Mouse (Mus musculus) forebrain, embryonic 15.5 days (tissue): ENCODE measurements around the gene Ajuba. TPM values are rescaled to one million over a fixed set of nuclear protein-coding genes. Genes with fewer than 3 reads are reported as not detected.

Source experiments
- ATAC-seq: fragments of 200-750 bp; cut with Nextera tagmentation; replicated peaks from 2 replicates; pipeline ENCODE4 v1.8.0; 2017; ENCODE audit warnings: mild to moderate bottlenecking, moderate TSS enrichment, moderate library complexity
- H3K27ac ChIP-seq: fragments of 300-500 bp; sonication (generic); replicated peaks from 2 replicates; pipeline ENCODE4 v1.5.1; 2015; ENCODE audit warnings: mild to moderate bottlenecking, inconsistent platforms
- H3K27me3 ChIP-seq: fragments of 300-500 bp; sonication (generic); 2 replicates; pipeline ENCODE4 v1.6.1; 2015; ENCODE audit warnings: inconsistent platforms
- H3K36me3 ChIP-seq: fragments of 300-500 bp; sonication (generic); 2 replicates; pipeline ENCODE4 v1.6.1; 2015; ENCODE audit warnings: mild to moderate bottlenecking, inconsistent platforms
- H3K4me1 ChIP-seq: fragments of 300-500 bp; sonication (generic); 2 replicates; pipeline ENCODE4 v1.6.1; 2015; ENCODE audit warnings: inconsistent platforms
- H3K4me2 ChIP-seq: fragments of 300-500 bp; sonication (generic); replicated peaks from 2 replicates; pipeline ENCODE4 v1.6.1; 2015; ENCODE audit warnings: mild to moderate bottlenecking, inconsistent platforms
- H3K4me3 ChIP-seq: fragments of 300-500 bp; sonication (generic); 2 replicates; pipeline ENCODE4 v1.5.1; 2015; ENCODE audit warnings: mild to moderate bottlenecking, inconsistent platforms
- H3K9ac ChIP-seq: fragments of 300-500 bp; sonication (generic); replicated peaks from 2 replicates; pipeline ENCODE4 v1.6.1; 2015; ENCODE audit warnings: mild to moderate bottlenecking, inconsistent platforms
- H3K9me3 ChIP-seq: fragments of 300-500 bp; sonication (generic); 2 replicates; pipeline ENCODE4 v1.6.1; 2016; ENCODE audit warnings: inconsistent platforms
- WGBS: fragments of 180-500 bp; shearing (Covaris S2); methylation state at CpG from one replicate; pipeline ENCODE4 v1.1.7; 2015; ENCODE audit warnings: mixed read lengths; 5-methylcytosine and 5-hydroxymethylcytosine counted together
- polyA plus RNA-seq: library from polyadenylated mRNA; unstranded; fragments of >200 nt; fragmentation: Nextera tagmentation; extraction: Ambion mirVana; gene quantifications from 2 replicates; pipeline ENCODE4 v1.2.1, GENCODE M21; 2015

Ajuba gene
- polyA plus RNA-seq, 1 experiment from 2014 or later = 11.1 TPM

DNA sequence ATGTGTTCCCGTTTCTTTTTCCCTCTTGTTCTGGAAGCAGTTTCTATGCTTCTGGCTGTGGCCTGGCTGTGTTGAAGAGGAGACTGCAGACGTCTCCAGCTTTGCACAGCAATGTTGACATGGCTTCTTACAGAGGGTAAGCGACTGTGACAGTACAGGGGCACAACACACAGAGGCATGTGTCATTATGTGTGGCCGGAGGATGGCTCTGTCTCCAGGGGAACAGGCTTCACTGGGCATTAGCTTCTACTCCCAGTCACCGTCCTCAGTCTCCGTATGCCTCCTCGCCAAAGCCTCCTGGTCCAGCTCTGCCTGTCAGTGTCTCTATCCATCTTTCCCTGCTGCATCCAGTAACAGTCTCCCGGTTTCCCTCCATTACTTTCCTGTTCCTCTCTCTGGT, 29.9 kb upstream of the Ajuba start:
- peaks cover 24% of the 10 kb centered on the region for H3K4me1 ChIP-seq
- no peaks in the 10 kb centered on the region for H3K9me3 ChIP-seq
- 55% methylated on average over 8 of the region's 8 CpGs for WGBS
- no peak overlapping the region for H3K4me3 ChIP-seq
- no peak overlapping the region for H3K9ac ChIP-seq
- H3K4me2 ChIP-seq = no peak overlapping the region
- no peak for ATAC-seq
- peaks cover 7% of the 10 kb centered on the region; the same call in 1 of the 2 replicates for H3K36me3 ChIP-seq
- peak overlapping the region; percentile 35; the same call in 1 of the 2 replicates for H3K27ac ChIP-seq
- H3K27me3 ChIP-seq = no peaks in the 10 kb centered on the region

DNA sequence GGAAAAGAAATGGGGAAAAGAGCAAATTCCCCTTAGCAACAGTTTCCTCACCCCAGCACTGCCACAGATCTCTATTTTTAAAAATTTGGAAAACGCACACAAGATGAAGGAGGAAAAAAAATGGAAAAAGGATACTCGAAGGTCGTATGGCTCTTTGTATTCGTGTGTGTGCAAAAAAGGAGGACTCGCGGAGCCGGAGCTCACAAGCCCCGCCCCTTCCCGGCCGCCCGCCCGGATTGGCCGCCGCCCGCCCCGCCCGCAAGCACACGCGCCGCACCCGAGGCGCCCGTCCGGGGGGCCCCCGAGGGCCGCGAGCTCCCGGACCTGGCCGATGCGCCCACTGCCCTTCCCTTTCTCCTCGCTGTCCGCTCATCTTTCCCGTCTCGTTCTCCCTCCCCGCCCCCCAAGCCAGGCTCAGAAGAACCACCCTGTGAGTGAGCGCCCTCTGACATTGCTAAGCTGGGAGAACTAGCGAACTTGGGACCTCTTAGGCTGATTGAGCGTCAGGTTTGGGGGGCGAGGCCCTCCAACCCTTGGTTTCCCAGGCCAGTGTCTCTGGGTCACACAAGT, 28.5 kb upstream of the Ajuba start, which contains the start of gene 4931414P19Rik:
Gene 4931414P19Rik (minus strand): TSS at position 242 of the 570 bp plus-strand sequence.
- ATAC-seq = peak; percentile 20; the same call in 1 of the 2 replicates
- H3K27me3 ChIP-seq = no peaks in the 10 kb centered on the region
- H3K27ac ChIP-seq = peak within 1 kb of the TSS; percentile 61
- no peaks in the 10 kb centered on the region for H3K36me3 ChIP-seq
- H3K4me3 ChIP-seq = peak within 1 kb of the TSS; percentile 45
- peak within 1 kb of the TSS; percentile 50 for H3K4me2 ChIP-seq
- H3K9me3 ChIP-seq = no peaks in the 10 kb centered on the region
- H3K9ac ChIP-seq = peak within 1 kb of the TSS; percentile 40
- whole genome bisulfite sequencing = under 1% methylated on average over 39 of the region's 39 CpGs
- H3K4me1 ChIP-seq = peaks cover 24% of the 10 kb centered on the region

GRCm38 (mm10) chr14:54603686-54604085, 26.3 kb upstream of the Ajuba start:
- H3K9ac ChIP-seq = 0 out of 2 replicates have a peak overlapping the region, but pooled peaks have one; percentile 75
- ATAC-seq = no peak
- H3K27ac ChIP-seq = peak overlapping the region; percentile 96
- no peaks in the 10 kb centered on the region for H3K36me3 ChIP-seq
- H3K9me3 ChIP-seq = no peaks in the 10 kb centered on the region
- peaks cover 24% of the 10 kb centered on the region for H3K4me1 ChIP-seq
- WGBS = 78% methylated on average over 8 of the region's 8 CpGs
- H3K27me3 ChIP-seq = no peaks in the 10 kb centered on the region
- peak overlapping the region; percentile 43 for H3K4me2 ChIP-seq
- peak overlapping the region; percentile 60 for H3K4me3 ChIP-seq

DNA sequence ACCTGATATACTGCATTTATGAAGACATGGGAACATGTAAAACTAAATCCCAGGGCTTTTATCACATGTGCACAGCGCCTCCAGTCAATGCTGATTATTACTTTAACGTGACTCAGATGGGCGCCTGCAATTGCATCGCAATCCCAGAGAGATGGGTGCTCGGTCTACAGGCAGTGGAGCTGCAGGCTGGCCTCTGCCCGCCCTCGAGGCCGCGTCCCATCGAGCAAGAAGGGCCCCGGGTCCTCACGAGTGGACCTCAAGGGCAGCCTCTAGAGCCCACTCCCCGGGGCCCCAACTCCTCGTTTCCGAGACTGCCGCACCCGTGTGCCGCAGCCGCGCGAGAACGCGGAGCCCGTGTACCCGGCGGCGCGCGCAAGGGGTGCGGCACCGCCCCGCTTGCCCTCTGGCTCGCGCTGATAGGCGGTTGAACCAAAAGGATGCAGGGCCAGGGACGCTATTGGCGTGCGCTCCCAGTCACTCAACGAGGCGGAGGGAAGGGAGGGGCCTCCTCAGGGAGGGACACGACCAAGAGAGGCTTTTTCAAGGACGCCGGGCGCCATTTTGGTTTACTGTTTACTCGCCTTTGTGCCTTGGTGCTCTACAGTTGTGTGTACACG, 25.8 kb upstream of the Ajuba start:
- Histone ChIP-seq H3K27ac (peak overlapping the region; percentile 96), H3K4me3 (peak overlapping the region; percentile 60), H3K36me3 (no peaks in the 10 kb centered on the region), H3K4me2 (peak overlapping the region; percentile 43), H3K9ac (peak overlapping the region; percentile 75), H3K27me3 (no peaks in the 10 kb centered on the region), H3K4me1 (peaks cover 24% of the 10 kb centered on the region), H3K9me3 (no peaks in the 10 kb centered on the region)
- under 1% methylated on average over 46 of the region's 46 CpGs for WGBS
- ATAC-seq = peak; percentile 99

- ATAC-seq = no peak; the same call in 1 of the 2 replicates
- H3K27me3 ChIP-seq = no peaks in the 10 kb centered on the region
- peak overlapping the region; percentile 60 for H3K4me3 ChIP-seq
- H3K9me3 ChIP-seq = no peaks in the 10 kb centered on the region
- H3K4me1 ChIP-seq = peaks cover 24% of the 10 kb centered on the region
- H3K27ac ChIP-seq = peak overlapping the region; percentile 96
- H3K9ac ChIP-seq = peak overlapping the region; percentile 75; the same call in 1 of the 2 replicates
- H3K4me2 ChIP-seq = peak overlapping the region; percentile 43
- no peaks in the 10 kb centered on the region for H3K36me3 ChIP-seq
- 38% methylated on average over 4 of the region's 4 CpGs for WGBS
Observed at GRCm38 (mm10) chr14:54602613-54603012, 25.3 kb upstream of the Ajuba start.

DNA sequence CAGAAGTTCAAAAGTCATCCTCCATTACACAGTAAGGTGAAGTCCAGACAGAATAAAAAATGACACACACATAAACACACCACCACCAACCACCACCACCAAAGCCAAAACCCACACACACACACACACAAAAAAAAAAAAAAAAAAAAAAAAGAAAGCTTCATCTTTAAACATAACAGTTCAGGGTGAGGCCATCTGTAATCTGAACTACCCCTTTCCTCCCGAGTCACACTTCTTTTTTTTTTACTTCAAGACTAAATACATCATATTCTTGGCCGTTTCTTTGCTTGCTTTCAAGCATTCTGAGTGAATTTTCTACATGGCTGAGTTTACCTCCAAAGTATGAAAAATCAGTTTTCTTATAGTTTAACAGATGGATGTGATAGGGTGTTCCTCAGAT, 24.2 kb upstream of the Ajuba start:
- WGBS = 79% methylated on average over 2 of the region's 2 CpGs
- no peak for ATAC-seq
- no peak overlapping the region for H3K27ac ChIP-seq
- H3K36me3 ChIP-seq = no peaks in the 10 kb centered on the region
- no peaks in the 10 kb centered on the region for H3K27me3 ChIP-seq
- H3K4me1 ChIP-seq = peaks cover 24% of the 10 kb centered on the region
- H3K4me3 ChIP-seq = no peak overlapping the region
- no peak overlapping the region for H3K4me2 ChIP-seq
- no peaks in the 10 kb centered on the region for H3K9me3 ChIP-seq
- H3K9ac ChIP-seq = no peak overlapping the region

- no peak overlapping the region for H3K27ac ChIP-seq
- H3K4me1 ChIP-seq = 0 out of 2 replicates have a peak, but pooled peaks cover 11% of the 10 kb centered on the region
- H3K4me2 ChIP-seq = no peak overlapping the region
- 80% methylated on average over 7 of the region's 7 CpGs for WGBS
- no peaks in the 10 kb centered on the region for H3K9me3 ChIP-seq
- no peak overlapping the region for H3K9ac ChIP-seq
- H3K27me3 ChIP-seq = no peaks in the 10 kb centered on the region
- ATAC-seq = no peak
- H3K36me3 ChIP-seq = no peaks in the 10 kb centered on the region
- H3K4me3 ChIP-seq = no peak overlapping the region
Observed at GRCm38 (mm10) chr14:54597084-54597483, 19.7 kb upstream of the Ajuba start.

GRCm38 (mm10) chr14:54594631-54595414, 17.5 kb upstream of the Ajuba start:
- H3K36me3 ChIP-seq = no peaks in the 10 kb centered on the region
- H3K4me1 ChIP-seq = 0 out of 2 replicates have a peak, but pooled peaks cover 11% of the 10 kb centered on the region
- 0 out of 2 replicates have a peak overlapping the region, but pooled peaks have one; percentile 3 for H3K27ac ChIP-seq
- WGBS = 59% methylated on average over 28 of the region's 28 CpGs
- H3K9me3 ChIP-seq = no peaks in the 10 kb centered on the region
- H3K9ac ChIP-seq = no peak overlapping the region
- no peak overlapping the region for H3K4me3 ChIP-seq
- H3K4me2 ChIP-seq = no peak overlapping the region
- no peak for ATAC-seq
- H3K27me3 ChIP-seq = no peaks in the 10 kb centered on the region

DNA sequence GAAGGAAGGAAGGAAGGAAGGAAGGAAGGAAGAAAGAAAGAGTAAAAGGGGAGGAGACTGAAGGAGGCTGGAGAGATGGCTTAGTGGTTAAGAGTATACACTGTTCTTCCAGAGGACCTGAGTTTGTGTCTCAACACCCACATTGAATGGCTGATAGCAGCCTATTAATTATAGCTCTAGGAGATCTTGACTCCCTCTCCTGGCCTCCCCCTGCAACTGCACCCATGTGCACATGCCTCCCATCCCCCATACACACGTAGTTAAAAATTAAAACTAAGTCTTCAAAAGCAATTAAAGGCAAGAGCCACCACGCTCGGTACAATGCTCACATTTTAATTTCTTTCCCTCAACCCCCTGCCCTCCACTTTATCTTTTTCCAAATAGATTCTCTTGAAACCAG, 16.7 kb upstream of the Ajuba start:
- no peak for ATAC-seq
- no peaks in the 10 kb centered on the region for H3K36me3 ChIP-seq
- WGBS = 85% methylated on average over 3 of the region's 3 CpGs

DNA sequence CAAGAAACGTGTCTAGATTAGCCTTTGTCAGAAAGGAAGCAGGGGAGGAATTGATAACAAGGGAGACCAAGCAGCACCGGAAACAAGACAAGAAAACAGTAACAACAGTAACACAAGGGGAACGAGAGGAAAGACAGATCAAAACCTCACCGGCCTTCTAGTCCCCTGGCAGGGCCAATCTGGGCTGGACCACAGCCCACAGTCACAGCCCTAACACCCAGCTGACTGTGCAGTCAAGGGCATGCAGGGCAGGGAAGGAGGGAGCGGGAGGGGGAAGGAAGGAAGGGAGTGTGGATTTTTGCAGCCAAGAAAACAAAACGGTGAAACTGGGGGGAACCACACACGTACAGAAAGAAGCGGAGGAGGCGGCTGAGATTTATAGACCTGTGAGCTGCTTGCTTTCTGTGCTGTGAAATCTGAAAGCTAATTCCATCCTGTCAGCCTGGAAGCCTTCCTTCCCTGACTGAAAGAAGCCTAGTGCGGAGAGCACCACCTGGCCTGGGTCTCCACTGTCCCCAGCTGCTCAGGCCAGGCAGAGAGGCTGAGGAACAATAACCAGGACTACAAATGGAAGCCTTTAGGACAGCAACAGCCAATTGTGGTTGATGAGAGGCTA, 15.1 kb upstream of the Ajuba start:
- 58% methylated on average over 10 of the region's 10 CpGs for WGBS
- Histone ChIP-seq H3K27me3 (no peaks in the 10 kb centered on the region), H3K4me3 (no peak overlapping the region), H3K4me1 (0 out of 2 replicates have a peak, but pooled peaks cover 11% of the 10 kb centered on the region), H3K9me3 (no peaks in the 10 kb centered on the region), H3K4me2 (no peak overlapping the region), H3K27ac (peak overlapping the region; percentile 31; the same call in 1 of the 2 replicates), H3K9ac (no peak overlapping the region), H3K36me3 (no peaks in the 10 kb centered on the region)
- ATAC-seq = no peak

More for the DNA sequence above, 16.7 kb upstream of the Ajuba start:
- H3K9me3 ChIP-seq = no peaks in the 10 kb centered on the region
- 0 out of 2 replicates have a peak, but pooled peaks cover 11% of the 10 kb centered on the region for H3K4me1 ChIP-seq
- no peaks in the 10 kb centered on the region for H3K27me3 ChIP-seq
- H3K4me3 ChIP-seq = no peak overlapping the region
- no peak overlapping the region for H3K4me2 ChIP-seq
- no peak overlapping the region for H3K9ac ChIP-seq
- H3K27ac ChIP-seq = no peak overlapping the region

- Histone ChIP-seq H3K4me1 (0 out of 2 replicates have a peak, but pooled peaks cover 11% of the 10 kb centered on the region), H3K4me3 (no peak overlapping the region), H3K4me2 (no peak overlapping the region), H3K9ac (no peak overlapping the region), H3K9me3 (no peaks in the 10 kb centered on the region), H3K27ac (no peak overlapping the region), H3K36me3 (no peaks in the 10 kb centered on the region), H3K27me3 (no peaks in the 10 kb centered on the region)
- WGBS = 94% methylated on average over 16 of the region's 16 CpGs
- no peak for ATAC-seq
Observed at GRCm38 (mm10) chr14:54591056-54591455, 13.7 kb upstream of the Ajuba start.
